Mouse (Mus musculus) testis, postnatal 14 days (tissue): ENCODE measurements around the gene Spata18.

Experiments
- DNase-seq: peaks from one replicate; pipeline ENCODE4 v3.0.0; 2021; ENCODE audit warnings: low spot score

The Spata18 gene

DNA sequence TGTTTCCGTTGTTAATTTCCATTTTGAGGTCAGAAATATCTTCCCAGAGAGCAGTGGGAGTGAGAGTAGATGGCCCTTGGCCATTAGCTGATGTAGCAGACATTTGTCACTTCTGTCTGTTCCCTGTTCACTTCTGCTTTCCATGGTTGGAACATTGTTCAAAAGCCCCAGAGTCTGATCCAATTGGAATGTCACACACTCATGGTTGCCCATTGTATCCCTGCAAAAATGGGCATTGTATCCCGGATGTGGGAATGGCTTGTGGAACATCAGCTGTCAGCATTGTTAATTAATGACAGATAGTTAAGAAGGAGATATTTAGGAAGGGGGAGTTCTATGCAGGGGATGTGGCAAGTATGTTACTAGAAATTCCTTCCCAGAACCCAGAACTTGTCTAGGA, 65.8 kb downstream of the Spata18 start:
- DNase-seq, result no peak

- DNase-seq, result no peak
These were observed 70.6 kb downstream of the Spata18 start for GRCm38 (mm10) chr5:73721682-73722282.

GRCm38 (mm10) chr5:73725981-73726380, 74.8 kb downstream of the Spata18 start:
- no peak for DNase-seq

GRCm38 (mm10) chr5:73728651-73729050, 77.5 kb downstream of the Spata18 start:
- no peak for DNase-seq
